Mouse (Mus musculus) left cerebral cortex, postnatal 25 days (tissue): ENCODE results near the gene Zdhhc14. TPM values are rescaled to one million over a fixed set of nuclear protein-coding genes. Genes with fewer than 3 reads are reported as not detected.
A peak's percentile ranks its signal among the peaks of the same experiment; 100 is the strongest.

Experiments used
- DNase-seq, 2 experiments: peaks; one replicate each; pipeline ENCODE4 v3.0.0; 2022; ENCODE audit warnings: low spot score in 2 of 2, mixed read lengths in 1 of 2
- intact Hi-C: fragments of 180-260 bp; cut with DNase I; formaldehyde crosslinking; loops from one replicate; pipeline ENCODE4 v1.15.1; 2025
- total RNA-seq, 2 experiments: library from RNA; stranded (reverse); gene quantifications; 2 replicates each; pipeline ENCODE4 v1.2.3; 2021

The Zdhhc14 gene
- total RNA-seq, result 10 to 100 TPM; 51.3 to 53.2 TPM

GRCm38 (mm10) chr17:5491801-5492745, at the start of gene Zdhhc14:
TSS of gene Zdhhc14 (plus strand) at chr17:5492557.
- intact Hi-C loops, result loop anchor here (1.0 to 5.0 kb wide), 4 partner anchors 39 to 255 kb away; partner anchors contain the start of gene Tmem242
- DNase-seq, result peak; percentile 95

GRCm38 (mm10) chr17:5443260-5443659, 49.1 kb upstream of the Zdhhc14 start:
- intact Hi-C loops, result loop anchor here (5.0 to 10.0 kb wide), 2 partner anchors 89 to 482 kb away; no protein-coding TSS in a partner anchor
- DNase-seq, result no peak

- intact Hi-C loops, result loop anchor here (5.0 to 10.0 kb wide), 2 partner anchors 89 to 481 kb away; no protein-coding TSS in a partner anchor
Measured at GRCm38 (mm10) chr17:5443751-5444150, 48.6 kb upstream of the Zdhhc14 start.

GRCm38 (mm10) chr17:5453657-5454056, 38.7 kb upstream of the Zdhhc14 start:
- intact Hi-C loops, result no loop called here
- peak in 1 of 2 experiments; percentile 38 for DNase-seq

More at GRCm38 (mm10) chr17:5443751-5444150, 48.6 kb upstream of the Zdhhc14 start:
- no peak for DNase-seq

- intact Hi-C loops, result no loop called here
- no peak for DNase-seq
Measured at GRCm38 (mm10) chr17:5463912-5464311, 28.4 kb upstream of the Zdhhc14 start.

GRCm38 (mm10) chr17:5466736-5467135, 25.6 kb upstream of the Zdhhc14 start:
- intact Hi-C loops, result no loop called here
- no peak for DNase-seq

GRCm38 (mm10) chr17:5467177-5467576, 25.2 kb upstream of the Zdhhc14 start:
- no peak for DNase-seq
- intact Hi-C loops, result no loop called here

- intact Hi-C loops, result no loop called here
- no peak for DNase-seq
Measured at GRCm38 (mm10) chr17:5472268-5472667, 20.1 kb upstream of the Zdhhc14 start.

- DNase-seq, result no peak
- intact Hi-C loops, result no loop called here
Measured at GRCm38 (mm10) chr17:5475960-5476725, 16.2 kb upstream of the Zdhhc14 start.

GRCm38 (mm10) chr17:5483456-5483855, 8.9 kb upstream of the Zdhhc14 start:
- intact Hi-C loops, result no loop called here
- DNase-seq, result no peak

- intact Hi-C loops, result no loop called here
- no peak for DNase-seq
Measured at GRCm38 (mm10) chr17:5484663-5485062, 7.7 kb upstream of the Zdhhc14 start.

GRCm38 (mm10) chr17:5488156-5488555, 4.2 kb upstream of the Zdhhc14 start:
- intact Hi-C loops, result no loop called here
- no peak for DNase-seq

GRCm38 (mm10) chr17:5490351-5490750, 2.0 kb upstream of the Zdhhc14 start:
- intact Hi-C loops, result loop anchor here (5.0 kb wide), 1 partner anchor 257 kb away; no protein-coding TSS in a partner anchor
- peak in 1 of 2 experiments; percentile 65 for DNase-seq

- DNase-seq, result peak; percentile 92 to 98
- intact Hi-C loops, result loop anchor here (1.0 to 5.0 kb wide), 2 partner anchors 152 to 256 kb away; no protein-coding TSS in a partner anchor
Measured at GRCm38 (mm10) chr17:5491031-5491800, 1.1 kb upstream of the Zdhhc14 start.

- DNase-seq, result no peak
- intact Hi-C loops, result loop anchor here (1.0 to 5.0 kb wide), 3 partner anchors 38 to 255 kb away; partner anchors contain the start of gene Tmem242
Measured at GRCm38 (mm10) chr17:5492746-5493160, 396 bp downstream of the Zdhhc14 start.

- intact Hi-C loops, result loop anchor here (2.0 to 5.0 kb wide), 2 partner anchors 38 to 254 kb away; no protein-coding TSS in a partner anchor
- DNase-seq, result peak in 1 of 2 experiments; percentile 40
Measured at GRCm38 (mm10) chr17:5493161-5493771, 909 bp downstream of the Zdhhc14 start.

- DNase-seq, result no peak
- intact Hi-C loops, result loop anchor here (2.0 to 5.0 kb wide), 2 partner anchors 37 to 253 kb away; no protein-coding TSS in a partner anchor
Measured at GRCm38 (mm10) chr17:5493809-5494208, 1.5 kb downstream of the Zdhhc14 start.

GRCm38 (mm10) chr17:5494832-5495231, 2.5 kb downstream of the Zdhhc14 start:
- no peak for DNase-seq
- intact Hi-C loops, result loop anchor here (5.0 kb wide), 1 partner anchor 252 kb away; no protein-coding TSS in a partner anchor
